Mouse (Mus musculus) mammary gland, adult 2 months (tissue): ENCODE results near the gene Nuak2. TPM values are rescaled to one million over a fixed set of nuclear protein-coding genes. Genes with fewer than 3 reads are reported as not detected.

Experiments used
- polyA plus RNA-seq: library from polyadenylated mRNA; depleted of rRNA; stranded (reverse); fragments of >200 nt; gene quantifications from 2 replicates; pipeline ENCODE4 v1.2.3, GENCODE M21; 2012; ENCODE audit warnings: low replicate concordance; rRNA removed

Gene Nuak2
- polyA plus RNA-seq = 9.0 and 14.4 TPM in 2 replicates

DNA sequence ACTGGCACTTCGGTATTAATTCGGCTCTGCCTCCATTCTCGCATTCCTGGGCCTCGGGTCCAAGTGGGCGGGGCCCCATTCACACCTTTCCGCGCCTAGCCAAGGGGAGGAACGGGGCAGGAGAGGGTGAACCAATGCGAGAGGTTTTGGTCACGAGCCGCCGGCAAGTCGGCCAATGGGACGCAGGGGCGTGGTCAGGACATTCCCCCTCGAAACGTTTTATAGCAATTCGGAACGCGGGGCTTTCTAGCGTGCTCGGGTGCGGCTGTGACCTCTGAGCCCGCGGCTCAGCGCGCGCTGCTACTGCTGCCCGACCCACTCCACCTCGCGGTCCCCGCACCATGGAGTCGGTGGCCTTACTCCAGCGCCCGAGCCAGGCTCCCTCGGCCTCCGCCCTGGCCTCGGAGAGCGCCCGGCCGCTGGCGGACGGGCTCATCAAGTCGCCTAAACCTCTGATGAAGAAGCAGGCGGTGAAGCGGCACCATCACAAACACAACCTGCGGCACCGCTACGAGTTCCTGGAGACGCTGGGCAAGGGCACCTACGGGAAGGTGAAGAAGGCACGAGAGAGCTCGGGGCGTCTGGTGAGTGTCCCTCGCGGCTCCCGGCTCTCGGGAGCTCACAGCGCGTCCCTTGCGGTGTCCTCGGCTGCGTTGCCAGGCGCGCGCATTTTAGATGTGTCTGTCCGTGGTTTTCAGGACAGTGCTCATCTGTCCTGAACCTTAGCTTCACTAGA is at the start of gene Nuak2:
Nuak2 (plus strand) TSS at position 238 of the 736 bp plus-strand sequence.

DNA sequence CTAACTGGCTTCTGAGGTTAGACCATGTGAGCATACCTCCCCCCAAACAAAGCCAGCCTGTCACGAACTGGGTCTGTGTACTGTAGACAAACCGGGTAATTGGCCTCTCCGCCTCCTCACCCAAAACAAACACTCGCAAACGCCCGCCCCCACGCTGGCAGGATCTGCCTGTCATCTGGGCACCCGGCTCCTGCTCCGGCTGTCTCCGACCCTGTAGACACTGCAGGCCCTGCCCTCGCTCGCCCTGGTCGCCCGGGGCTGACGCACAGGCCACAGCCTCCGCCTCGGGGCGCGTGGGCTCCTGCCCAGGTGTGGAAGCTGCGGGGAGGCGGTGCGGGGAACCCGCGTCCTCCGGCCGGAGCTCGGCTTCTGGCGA is 17.5 kb upstream of the Nuak2 start, which contains the start of gene Klhdc8a:
Klhdc8a (plus strand) TSS at position 202 of the 376 bp plus-strand sequence.

Other genes with a start within 250 kb of the Nuak2 start
- 4.3 and 9.2 TPM in 2 replicates for gene Mfsd4a, start 248.1 kb upstream of the Nuak2 start, polyA plus RNA-seq
- 22.3 and 23.9 TPM in 2 replicates for gene Cdk18, start 176.4 kb upstream of the Nuak2 start, polyA plus RNA-seq
- not detected in 2 replicates for gene Lemd1, start 124.7 kb upstream of the Nuak2 start, polyA plus RNA-seq
- 0.04 TPM in 1 of 2 replicates, not detected in the other for gene AC124108.1, start 124.7 kb upstream of the Nuak2 start, polyA plus RNA-seq
- gene Gm10188, start 86.4 kb upstream of the Nuak2 start, polyA plus RNA-seq = not detected in 2 replicates
- gene Klhdc8a, start 17.5 kb upstream of the Nuak2 start, polyA plus RNA-seq = 0.22 and 0.30 TPM in 2 replicates
- gene Tmcc2, start 75.2 kb downstream of the Nuak2 start, polyA plus RNA-seq = 16.7 and 21.7 TPM in 2 replicates
- gene Dstyk, start 101.4 kb downstream of the Nuak2 start, polyA plus RNA-seq = 11.2 and 14.3 TPM in 2 replicates
- 9.4 and 25.5 TPM in 2 replicates for gene Rbbp5, start 161.2 kb downstream of the Nuak2 start, polyA plus RNA-seq
- 2.1 and 2.6 TPM in 2 replicates for gene Tmem81, start 190.1 kb downstream of the Nuak2 start, polyA plus RNA-seq
- 0.39 and 0.67 TPM in 2 replicates for gene Cntn2, start 227.1 kb downstream of the Nuak2 start, polyA plus RNA-seq